Mouse (Mus musculus) MEL (cell line): ENCODE data around the gene Atrip. TPM values are rescaled to one million over a fixed set of nuclear protein-coding genes. Genes with fewer than 3 reads are reported as not detected.

Experiments used
- DNase-seq: peaks from one replicate; pipeline ENCODE4 v3.0.0; 2011; ENCODE audit warnings: low read depth, low spot score
- H3K27ac ChIP-seq: 2 replicates; pipeline ENCODE4 v1.5.1; 2012; ENCODE audit warnings: low read depth, mild to moderate bottlenecking, control low read depth, low read length, moderate library complexity; ENCODE audit not compliant: control insufficient read depth
- H3K27me3 ChIP-seq, 2 experiments: fragments of 150-350 bp in 1 of 2; sonication (generic) in 1 of 2; 2 replicates each; pipeline ENCODE4 v1.6.1; 2012; ENCODE audit warnings: low read length in 2 of 2, mild to moderate bottlenecking in 2 of 2, improper control_type of control experiment in 1 of 2, moderate library complexity in 1 of 2; ENCODE audit not compliant: insufficient read depth in 2 of 2, control insufficient read depth in 1 of 2
- H3K36me3 ChIP-seq, 2 experiments: 2 replicates each; pipeline ENCODE4 v1.6.1; 2012 to 2014; ENCODE audit warnings: low read length in 2 of 2, improper control_type of control experiment in 1 of 2, inconsistent platforms in 1 of 2, mild to moderate bottlenecking in 1 of 2; ENCODE audit not compliant: insufficient read depth in 2 of 2, control insufficient read depth in 1 of 2
- H3K4me1 ChIP-seq, 2 experiments: fragments of 150-350 bp in 1 of 2; sonication (generic) in 1 of 2; 2 replicates each; pipeline ENCODE4 v1.6.1; 2012; ENCODE audit warnings: low read length in 2 of 2, improper control_type of control experiment in 1 of 2, mild to moderate bottlenecking in 1 of 2; ENCODE audit not compliant: insufficient read depth in 2 of 2, control insufficient read depth in 1 of 2
- H3K4me3 ChIP-seq, 2 experiments: fragments of 150-350 bp in 1 of 2; sonication (generic) in 1 of 2; 2 replicates each; pipeline ENCODE4 v1.5.1; 2012; ENCODE audit warnings: low read depth in 2 of 2, low read length in 2 of 2, mild to moderate bottlenecking in 2 of 2, moderate library complexity in 2 of 2, control low read depth in 1 of 2, improper control_type of control experiment in 1 of 2; ENCODE audit not compliant: control insufficient read depth in 1 of 2, insufficient read depth in 1 of 2
- H3K79me2 ChIP-seq: 2 replicates; pipeline ENCODE4 v1.6.1; 2012; ENCODE audit warnings: mild to moderate bottlenecking, low read length, moderate library complexity; ENCODE audit not compliant: control insufficient read depth, poor library complexity, insufficient read depth
- H3K9ac ChIP-seq: 2 replicates; pipeline ENCODE4 v1.6.1; 2012; ENCODE audit warnings: low read depth, mild to moderate bottlenecking, control low read depth, low read length, moderate library complexity; ENCODE audit not compliant: control insufficient read depth, poor library complexity, severe bottlenecking
- H3K9me3 ChIP-seq: fragments of 150-350 bp; sonication (generic); replicated peaks from 2 replicates; pipeline ENCODE4 v1.6.1; 2012; ENCODE audit warnings: mild to moderate bottlenecking, low read length, improper control_type of control experiment, moderate library complexity; ENCODE audit not compliant: insufficient read depth
- BHLHE40 ChIP-seq: IDR thresholded peaks from 2 replicates; pipeline ENCODE4 v1.6.1; 2012; ENCODE audit warnings: low read depth, mild to moderate bottlenecking, inconsistent platforms, low read length, improper control_type of control experiment, borderline replicate concordance
- CHD2 ChIP-seq: IDR thresholded peaks from 2 replicates; pipeline ENCODE4 v1.6.1; 2011; ENCODE audit warnings: low read length, improper control_type of control experiment
- CTCF ChIP-seq, 3 experiments: IDR thresholded peaks in 2 of 3; conservative IDR thresholded peaks in 1 of 3; 2 replicates each; pipeline ENCODE4 v1.5.1; 2011 to 2012; ENCODE audit warnings: low read length in 3 of 3, low read depth in 2 of 3, mild to moderate bottlenecking in 2 of 3, improper control_type of control experiment in 1 of 3, inconsistent platforms in 1 of 3, mixed read lengths in 1 of 3, moderate library complexity in 1 of 3; ENCODE audit not compliant: control insufficient read depth in 1 of 3, insufficient read depth in 1 of 3, poor library complexity in 1 of 3, severe bottlenecking in 1 of 3
- E2F4 ChIP-seq: IDR thresholded peaks from 2 replicates; pipeline ENCODE4 v1.6.1; 2011; ENCODE audit warnings: low read depth, low read length, improper control_type of control experiment, borderline replicate concordance
- GABPA ChIP-seq: IDR thresholded peaks from 2 replicates; pipeline ENCODE4 v1.6.1; 2012; ENCODE audit warnings: low read depth, mild to moderate bottlenecking, inconsistent platforms, low read length, improper control_type of control experiment, moderate library complexity
- HCFC1 ChIP-seq: IDR thresholded peaks from 2 replicates; pipeline ENCODE4 v1.6.1; 2012; ENCODE audit warnings: low read depth, mild to moderate bottlenecking, inconsistent platforms, low read length, improper control_type of control experiment, moderate library complexity
- JUND ChIP-seq: IDR thresholded peaks from 2 replicates; pipeline ENCODE4 v1.6.1; 2011; ENCODE audit warnings: low read depth, mild to moderate bottlenecking, improper control_type of control experiment, low read length
- KAT2A ChIP-seq: conservative IDR thresholded peaks from 2 replicates; pipeline ENCODE4 v1.6.1; 2012; ENCODE audit warnings: low read depth, low read length, improper control_type of control experiment, inconsistent platforms
- MAFK ChIP-seq: IDR thresholded peaks from 2 replicates; pipeline ENCODE4 v1.6.1; 2011; ENCODE audit warnings: low read depth, mild to moderate bottlenecking, low read length, improper control_type of control experiment, borderline replicate concordance
- MAX ChIP-seq: IDR thresholded peaks from 2 replicates; pipeline ENCODE4 v1.6.1; 2011; ENCODE audit warnings: low read length, improper control_type of control experiment
- MAZ ChIP-seq: IDR thresholded peaks from 2 replicates; pipeline ENCODE4 v1.6.1; 2012; ENCODE audit warnings: low read depth, mild to moderate bottlenecking, inconsistent platforms, low read length, improper control_type of control experiment
- NELFE ChIP-seq: IDR thresholded peaks from 2 replicates; pipeline ENCODE4 v1.6.1; 2011; ENCODE audit warnings: low read depth, low read length, improper control_type of control experiment
- NRF1 ChIP-seq: IDR thresholded peaks from 2 replicates; pipeline ENCODE4 v1.6.1; 2014; ENCODE audit warnings: low read depth, mild to moderate bottlenecking, inconsistent platforms, low read length, improper control_type of control experiment, moderate library complexity; ENCODE audit not compliant: poor library complexity, insufficient read depth, severe bottlenecking
- POLR2AphosphoS5 ChIP-seq: IDR thresholded peaks from 2 replicates; pipeline ENCODE4 v1.6.1; 2012; ENCODE audit warnings: low read depth, borderline replicate concordance, mild to moderate bottlenecking, inconsistent platforms, low read length, moderate library complexity, mixed read lengths
- RAD21 ChIP-seq: IDR thresholded peaks from 2 replicates; pipeline ENCODE4 v1.6.1; 2011; ENCODE audit warnings: mild to moderate bottlenecking, low read depth, low read length, improper control_type of control experiment
- RCOR1 ChIP-seq: IDR thresholded peaks from 2 replicates; pipeline ENCODE4 v1.6.1; 2012; ENCODE audit warnings: low read depth, mild to moderate bottlenecking, inconsistent platforms, low read length, improper control_type of control experiment
- SMC3 ChIP-seq: IDR thresholded peaks from 2 replicates; pipeline ENCODE4 v1.6.1; 2011; ENCODE audit warnings: low read depth, low read length, improper control_type of control experiment
- TBP ChIP-seq: IDR thresholded peaks from 2 replicates; pipeline ENCODE4 v1.8.0; 2011; ENCODE audit warnings: low read depth, low read length, improper control_type of control experiment
- USF1 ChIP-seq: IDR thresholded peaks from 2 replicates; pipeline ENCODE4 v1.6.1; 2014; ENCODE audit warnings: low read depth, mild to moderate bottlenecking, inconsistent platforms, low read length, improper control_type of control experiment, moderate library complexity
- USF2 ChIP-seq, 2 experiments: IDR thresholded peaks; 2 replicates each; pipeline ENCODE4 v1.6.1; 2011 to 2012; ENCODE audit warnings: improper control_type of control experiment in 2 of 2, low read length in 2 of 2, borderline replicate concordance in 1 of 2, inconsistent platforms in 1 of 2, low read depth in 1 of 2, mild to moderate bottlenecking in 1 of 2; ENCODE audit not compliant: insufficient read depth in 1 of 2
- ZC3H11A ChIP-seq: IDR thresholded peaks from 2 replicates; pipeline ENCODE4 v1.6.1; 2012; ENCODE audit warnings: low read depth, mild to moderate bottlenecking, inconsistent platforms, low read length, improper control_type of control experiment
- ZKSCAN1 ChIP-seq: IDR thresholded peaks from 2 replicates; pipeline ENCODE4 v1.6.1; 2012; ENCODE audit warnings: low read depth, mild to moderate bottlenecking, inconsistent platforms, low read length, improper control_type of control experiment, moderate library complexity
- ZMIZ1 ChIP-seq: IDR thresholded peaks from 2 replicates; pipeline ENCODE4 v1.6.1; 2012; ENCODE audit warnings: low read depth, mild to moderate bottlenecking, inconsistent platforms, low read length, improper control_type of control experiment, moderate library complexity
- polyA plus RNA-seq, 2 experiments: library from polyadenylated mRNA; stranded (reverse) in 1 of 2; unstranded in 1 of 2; fragments of >175 nt in 1 of 2; fragments of >200 nt in 1 of 2; gene quantifications; 2 replicates each; pipeline versions ENCODE4 v1.2.1 to v1.2.4; 2012; ENCODE audit warnings: low replicate concordance in 2 of 2, low read depth in 1 of 2; ENCODE audit not compliant: insufficient read length in 2 of 2, insufficient read depth in 1 of 2, missing spikeins in 1 of 2
- total RNA-seq: library from RNA; depleted of rRNA; stranded (reverse); fragments of 300-350 nt; gene quantifications from 2 replicates; pipeline ENCODE4 v1.2.3, GENCODE M21; 2012

The Atrip gene
- total and polyA plus RNA-seq, 3 experiments, result 18.4 to 35.3 TPM; not detected in 1

DNA sequence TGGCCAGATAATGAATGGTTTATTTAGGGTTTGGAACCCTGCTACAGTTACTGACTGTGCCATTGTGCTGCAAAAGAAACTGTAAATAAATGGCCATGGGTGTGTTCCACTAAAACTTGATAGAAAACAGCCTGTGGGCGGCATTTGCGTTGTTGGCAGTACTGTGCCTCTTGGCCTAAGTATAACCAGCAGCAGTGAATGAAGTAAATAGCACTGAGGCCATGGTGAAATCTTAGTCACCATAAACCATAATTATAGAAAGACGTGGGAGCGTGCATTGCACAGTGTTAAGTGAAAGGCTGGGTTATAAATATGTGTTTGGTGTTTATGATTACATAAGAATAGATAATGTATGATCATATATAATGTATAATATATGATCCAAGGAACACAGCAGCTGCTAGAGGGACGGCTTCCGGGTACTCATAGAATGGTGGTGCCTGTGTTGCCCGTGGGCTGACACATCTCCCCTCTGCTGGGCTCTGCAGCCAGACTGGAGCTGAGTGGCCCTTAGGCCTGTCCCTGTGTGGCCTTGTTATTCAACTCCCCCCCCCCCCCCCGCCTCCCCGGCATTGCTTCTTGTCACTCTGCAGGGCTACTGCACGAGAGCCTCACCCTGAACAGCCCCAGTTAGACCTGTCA is 64.8 kb downstream of the Atrip start:
- no peaks in the 10 kb centered on the region for H3K4me1 ChIP-seq
- H3K9ac ChIP-seq, result no peak overlapping the region
- no peaks in the 10 kb centered on the region for H3K27me3 ChIP-seq
- DNase-seq, result no peak
- H3K79me2 ChIP-seq, result no peaks in the 10 kb centered on the region
- no peak overlapping the region for H3K4me3 ChIP-seq
- no peak overlapping the region for H3K27ac ChIP-seq
- TF ChIP-seq POLR2AphosphoS5 (no peak), HCFC1 (no peak), CTCF (IDR thresholded peaks at IDR 0.05 in 2 of 3, conservative IDR thresholded peaks at IDR 0.05 in 1 of 3; ENCODE audit: control insufficient read depth in 1 of 3, insufficient read depth in 1 of 3, low read depth in 2 of 3, low read length in 3 of 3, poor library complexity in 1 of 3, severe bottlenecking in 1 of 3) (no peak), ZKSCAN1 (no peak), SMC3 (no peak), MAZ (no peak), RAD21 (no peak), JUND (no peak), MAFK (no peak), ZC3H11A (no peak), USF1 (no peak), GABPA (no peak), NRF1 (no peak), BHLHE40 (no peak)
- no peaks in the 10 kb centered on the region for H3K9me3 ChIP-seq
- no peaks in the 10 kb centered on the region for H3K36me3 ChIP-seq

DNA sequence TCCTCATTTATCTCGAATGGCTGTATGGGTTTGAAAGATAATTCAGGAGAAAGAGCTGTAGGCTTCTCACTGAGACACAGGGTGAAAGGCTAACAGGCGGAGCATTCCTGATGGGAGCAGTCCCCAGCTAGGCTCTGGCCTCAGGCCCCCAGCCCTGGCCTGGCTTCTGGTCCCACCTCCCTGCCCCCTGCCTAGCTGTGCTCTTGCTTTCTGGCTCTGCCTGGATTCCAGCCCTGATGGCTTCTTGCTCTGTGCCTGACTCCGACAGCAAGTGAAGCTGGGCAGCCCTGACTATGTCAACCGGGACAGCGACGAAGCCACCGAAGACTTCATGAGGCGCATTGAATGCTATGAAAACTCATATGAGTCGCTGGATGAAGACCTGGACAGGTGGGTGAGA is 65.8 kb downstream of the Atrip start:
- Histone ChIP-seq H3K79me2 (no peaks in the 10 kb centered on the region), H3K36me3 (no peaks in the 10 kb centered on the region), H3K9ac (no peak overlapping the region), H3K9me3 (no peaks in the 10 kb centered on the region), H3K4me1 (no peaks in the 10 kb centered on the region), H3K27ac (no peak overlapping the region), H3K4me3 (no peak overlapping the region), H3K27me3 (no peaks in the 10 kb centered on the region)
- no peak for TF ChIP-seq BHLHE40
- no peak for TF ChIP-seq JUND
- TF ChIP-seq RCOR1, result no peak
- TF ChIP-seq MAFK, result no peak
- no peak for TF ChIP-seq USF2 (IDR thresholded peaks at IDR 0.05; ENCODE audit: borderline replicate concordance in 1 of 2, insufficient read depth in 1 of 2, low read depth in 1 of 2, low read length in 2 of 2)
- TF ChIP-seq CTCF (IDR thresholded peaks at IDR 0.05 in 2 of 3, conservative IDR thresholded peaks at IDR 0.05 in 1 of 3; ENCODE audit: control insufficient read depth in 1 of 3, insufficient read depth in 1 of 3, low read depth in 2 of 3, low read length in 3 of 3, poor library complexity in 1 of 3, severe bottlenecking in 1 of 3), result no peak
- no peak for TF ChIP-seq E2F4
- TF ChIP-seq TBP, result no peak
- TF ChIP-seq CHD2, result no peak
- no peak for TF ChIP-seq ZKSCAN1
- TF ChIP-seq NELFE, result no peak
- no peak for TF ChIP-seq RAD21
- no peak for TF ChIP-seq MAX
- TF ChIP-seq GABPA, result no peak
- no peak for TF ChIP-seq KAT2A
- no peak for TF ChIP-seq ZMIZ1
- DNase-seq, result no peak
